Comparison of ENCODE assay signal across 23 mouse cellular contexts in genomic region chr12:73521944-73522343, GRCm38 (mm10). TPM values are rescaled to one million over a fixed set of nuclear protein-coding genes. Genes with fewer than 3 reads are reported as not detected.
"Had no signal": no experiment of that assay in that cellular context is flagged by ENCODE, and none has a peak within 500 bp of the region (broad histone marks: within the 10 kb centered on the region; RNA-seq: fewer than 3 reads in every experiment).

No protein-coding gene starts in this region.

- H3K9me3 ChIP-seq: liver, embryonic 12.5 days; liver, embryonic 15.5 days; lung, embryonic 15.5 days; stomach, embryonic 15.5 days had no signal

- H3K4me3 ChIP-seq: left cerebral cortex, adult 2 months; liver, embryonic 12.5 days; liver, embryonic 15.5 days; lung, embryonic 15.5 days; megakaryocyte, embryonic 14.5 days; stomach, embryonic 15.5 days had no signal

- H3K4me1 ChIP-seq: liver, embryonic 12.5 days; liver, embryonic 15.5 days had no signal

- H3K9ac ChIP-seq: liver, embryonic 12.5 days; liver, embryonic 15.5 days; lung, embryonic 15.5 days; stomach, embryonic 15.5 days had no signal

- H3K27ac ChIP-seq: left cerebral cortex, adult 2 months; liver, embryonic 12.5 days; liver, embryonic 15.5 days; lung, embryonic 15.5 days; stomach, embryonic 15.5 days had no signal

- H3K27me3 ChIP-seq: liver, embryonic 12.5 days; liver, embryonic 15.5 days; lung, embryonic 15.5 days; stomach, embryonic 15.5 days had no signal

- H3K4me2 ChIP-seq: liver, embryonic 12.5 days; liver, embryonic 15.5 days; lung, embryonic 15.5 days; midbrain, embryonic 11.5 days had no signal

- H3K36me3 ChIP-seq: liver, embryonic 12.5 days; liver, embryonic 15.5 days; lung, embryonic 15.5 days; stomach, embryonic 15.5 days had no signal

- ATAC-seq: liver, embryonic 12.5 days had no signal

- DNase-seq: kidney, adult 18-20 months; kidney, adult 9 months; kidney, postnatal 14 days; kidney, postnatal 4 days; layer of hippocampus, postnatal 36 days; liver; lung, adult 18-20 months; lung, postnatal 10 days; lung, postnatal 36 days; midbrain, embryonic 14.5 days; right cerebral cortex, adult 18-20 months; right cerebral cortex, postnatal 14 days; right cerebral cortex, postnatal 4 days; spleen, adult 18-20 months; thymus, adult 18-20 months; thymus, postnatal 36 days had no signal

RNA-seq across cellular contexts. Expression of gene Tmem30b, which starts 24.2 kb away (rescaled TPM):
- total RNA-seq: layer of hippocampus, postnatal 36 days had no signal
